Mouse (Mus musculus) gastrocnemius, adult 2 months (tissue): Measurements from ENCODE around the gene Mrps15. TPM values are rescaled to one million over a fixed set of nuclear protein-coding genes. Genes with fewer than 3 reads are reported as not detected.

Source experiments
- DNase-seq: peaks from one replicate; pipeline ENCODE4 v3.0.0; 2022
- H3K27ac ChIP-seq: fragments of 200-600 bp; 2 replicates; pipeline ENCODE4 v1.8.1; 2022; ENCODE audit warnings: mild to moderate bottlenecking
- H3K4me3 ChIP-seq: fragments of 200-600 bp; 2 replicates; pipeline ENCODE4 v1.8.1; 2022; ENCODE audit warnings: mild to moderate bottlenecking, moderate library complexity
- CTCF ChIP-seq: fragments of 200-600 bp; IDR thresholded peaks from 2 replicates; pipeline ENCODE4 v1.8.1; 2022; ENCODE audit warnings: antibody characterized with exemption, mild to moderate bottlenecking, moderate library complexity
- intact Hi-C: fragments of 180-260 bp; cut with DNase I; formaldehyde crosslinking; loops from one replicate; pipeline ENCODE4 v1.15.1; 2025
- total RNA-seq, 2 experiments: library from RNA; stranded (reverse); gene quantifications; 2 replicates each; pipeline ENCODE4 v1.2.3; 2021

The Mrps15 gene
- total RNA-seq, 2 experiments from 2014 or later: 72.3 to 86.8 TPM

DNA sequence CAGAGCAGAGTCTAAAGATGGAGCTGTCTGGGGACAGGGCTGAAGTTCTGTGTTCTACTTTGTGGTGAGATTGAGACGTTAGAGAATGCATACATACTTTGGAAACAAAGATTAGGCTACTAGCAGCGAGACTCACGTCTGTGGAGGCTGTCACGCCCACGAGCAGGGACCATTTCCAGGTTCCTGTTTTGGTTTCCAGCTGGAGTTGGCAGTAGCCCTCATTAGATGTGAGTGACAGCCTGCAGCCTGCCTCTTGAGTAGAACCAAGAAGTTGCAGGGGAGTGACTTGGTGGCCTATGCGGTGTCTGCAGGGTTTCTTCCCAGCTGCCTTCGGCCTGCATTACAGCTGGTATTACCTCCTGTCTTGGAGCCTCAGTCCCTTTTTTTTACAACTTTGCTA lies 4.9 kb downstream of the Mrps15 start:
- no peak for TF ChIP-seq CTCF
- intact Hi-C loops: no loop called here
- H3K4me3 ChIP-seq: no peak overlapping the region
- no peak overlapping the region for H3K27ac ChIP-seq
- DNase-seq: peak; percentile 36

DNA sequence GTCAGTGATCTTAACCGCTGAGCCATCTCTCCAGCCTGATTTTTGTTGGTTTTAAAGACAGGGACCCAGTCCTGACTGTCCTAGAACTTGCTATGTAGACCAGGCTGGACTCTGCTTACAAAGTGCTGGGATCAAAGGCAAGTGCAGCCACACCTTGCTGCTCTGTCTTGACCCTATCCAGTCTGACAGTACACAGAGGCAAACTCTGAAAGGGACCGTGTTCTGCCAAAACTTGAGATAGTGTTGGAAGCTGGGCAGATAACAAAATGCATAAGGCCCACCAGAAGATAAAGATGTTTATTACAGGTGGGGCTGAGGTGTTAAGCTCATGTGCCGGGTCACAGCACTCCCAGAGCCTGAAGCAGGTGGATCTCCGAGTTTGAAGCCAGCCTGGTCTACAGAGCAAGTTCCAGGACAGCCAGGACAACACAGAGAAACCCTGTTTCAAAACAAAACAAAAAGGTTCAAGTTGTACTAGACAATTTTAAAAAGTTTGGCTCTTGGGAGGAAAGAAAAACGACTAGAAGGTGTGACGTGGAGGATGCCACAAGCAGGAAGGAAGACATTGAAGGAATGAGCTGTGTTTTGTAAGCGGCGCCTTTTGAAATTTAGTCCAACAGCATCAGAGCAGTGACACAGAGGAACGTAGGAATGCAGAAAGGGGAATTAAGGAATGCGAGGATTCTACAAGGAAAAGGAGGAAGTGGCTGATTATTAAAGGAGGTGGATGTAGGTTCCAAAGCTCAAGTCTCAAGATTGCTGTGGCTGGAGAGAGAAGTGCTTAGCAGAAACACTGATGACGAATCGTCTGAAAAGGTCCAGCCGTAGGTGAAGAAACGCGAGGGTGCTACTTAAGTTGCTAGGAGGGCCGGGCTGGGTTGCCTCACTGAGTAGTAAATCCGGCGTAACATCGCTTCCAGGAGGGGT lies 10.7 kb downstream of the Mrps15 start:
- intact Hi-C loops: no loop called here
- no peak for DNase-seq
- Histone ChIP-seq H3K4me3 (peak overlapping the region; percentile 73), H3K27ac (peak overlapping the region; percentile 54; the same call in 1 of the 2 replicates)
- no peak for TF ChIP-seq CTCF

DNA sequence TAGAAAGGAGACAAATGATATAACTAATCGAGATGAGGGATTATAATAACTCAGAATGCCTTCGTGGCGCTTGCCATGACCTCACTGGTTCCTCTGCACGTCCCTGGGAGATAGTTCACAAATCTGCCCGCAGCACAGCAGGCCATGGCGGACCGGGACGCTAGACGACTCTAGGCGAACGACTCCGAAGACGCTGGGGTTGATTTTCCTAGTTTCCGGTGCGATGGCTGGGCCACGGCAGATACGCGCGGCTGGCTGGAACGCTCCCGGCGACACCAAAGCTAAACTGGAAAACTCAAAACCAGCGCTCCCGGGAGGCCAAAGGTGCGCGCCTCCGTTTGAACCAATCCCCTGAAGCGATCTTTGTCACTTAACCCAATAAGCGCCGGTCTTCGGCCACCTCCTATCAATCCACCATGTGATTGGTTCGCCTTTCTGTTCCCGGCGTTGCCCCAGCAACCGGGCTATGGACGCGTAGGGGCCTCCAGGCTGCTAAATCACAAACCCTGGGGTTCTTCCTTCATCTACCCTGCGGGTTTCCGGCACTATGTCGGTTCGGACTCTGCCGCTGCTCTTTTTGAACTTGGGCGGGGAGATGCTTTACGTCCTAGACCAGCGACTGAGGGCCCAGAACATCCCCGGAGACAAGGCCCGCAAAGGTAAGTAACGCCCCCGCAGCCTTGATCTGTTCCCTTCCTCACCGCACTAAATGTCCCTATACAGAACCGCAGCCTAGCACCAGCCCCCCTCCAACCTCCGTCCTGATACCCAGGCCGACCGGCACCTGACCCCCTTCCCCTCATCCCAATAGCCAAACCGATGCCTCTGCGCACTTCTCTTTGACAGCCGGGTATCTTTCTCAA lies 11.6 kb downstream of the Mrps15 start, which contains the start of gene Oscp1:
Oscp1 (plus strand) TSS at position 432 of the 863 bp plus-strand sequence.
- TF ChIP-seq CTCF: no peak
- H3K4me3 ChIP-seq: peak within 1 kb of the TSS; percentile 73
- H3K27ac ChIP-seq: peak within 1 kb of the TSS; percentile 54
- peak; percentile 91 for DNase-seq
- intact Hi-C loops: no loop called here

DNA sequence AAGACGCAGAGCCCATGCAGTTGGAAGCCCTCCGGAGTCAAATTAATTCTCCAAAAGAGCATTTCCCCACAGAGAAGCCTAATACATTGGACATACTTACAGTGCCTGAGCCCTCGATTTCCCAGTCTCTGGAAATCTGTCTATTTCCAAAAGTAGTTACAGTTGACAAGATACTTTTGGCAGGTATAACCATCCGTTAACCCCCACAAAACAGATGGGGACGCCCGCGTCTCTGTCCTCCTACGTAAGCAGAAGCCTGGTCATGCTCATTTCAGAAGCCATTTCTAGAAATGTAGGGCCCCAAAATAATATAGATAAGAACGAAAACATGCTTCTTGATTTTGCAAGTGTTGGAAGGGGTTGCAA lies 12.3 kb downstream of the Mrps15 start:
- Histone ChIP-seq H3K27ac (peak overlapping the region; percentile 54; the same call in 1 of the 2 replicates), H3K4me3 (peak overlapping the region; percentile 73)
- DNase-seq: no peak
- no peak for TF ChIP-seq CTCF
- intact Hi-C loops: no loop called here

DNA sequence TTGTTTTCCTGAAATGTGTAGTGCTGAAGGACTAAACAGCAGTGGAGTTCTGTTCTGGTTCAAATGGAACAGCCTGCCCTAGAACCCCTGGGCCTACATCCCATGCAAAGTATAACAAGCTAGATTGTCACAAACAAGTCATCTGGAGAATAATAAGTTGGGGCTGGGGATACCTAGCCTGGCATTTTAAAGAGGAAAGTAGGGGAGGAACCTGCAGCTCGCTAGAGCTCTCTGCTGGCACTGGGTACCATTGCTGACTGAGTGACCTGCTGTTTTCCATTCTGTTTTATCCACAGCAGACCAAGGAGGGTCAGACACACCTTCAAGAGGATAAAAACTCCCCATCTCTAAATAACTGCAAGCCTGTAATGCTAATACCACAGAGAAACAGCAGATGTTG lies 16.1 kb downstream of the Mrps15 start:
- DNase-seq: no peak
- intact Hi-C loops: no loop called here
- Histone ChIP-seq H3K27ac (no peak overlapping the region), H3K4me3 (no peak overlapping the region)
- peak; percentile 51 for TF ChIP-seq CTCF

DNA sequence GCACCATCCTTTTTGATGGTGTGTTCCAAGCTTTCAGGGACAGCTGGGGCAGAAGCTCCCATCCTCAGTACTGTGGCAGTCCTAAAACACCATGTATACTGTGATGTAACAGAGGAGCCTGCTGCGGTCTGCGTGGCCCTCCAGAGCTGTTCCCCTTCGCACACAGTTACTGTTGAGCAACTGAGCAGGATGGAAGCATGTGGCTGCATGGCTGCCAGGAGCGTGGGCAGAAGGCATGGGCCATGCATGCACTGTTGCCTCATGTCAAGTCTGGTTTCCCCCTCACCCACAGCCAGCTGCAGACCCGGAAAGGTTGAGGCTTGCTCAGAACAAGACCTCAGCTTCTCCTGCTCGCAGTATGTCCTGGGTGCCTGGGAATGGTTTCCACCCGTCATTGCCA lies 18.5 kb downstream of the Mrps15 start:
- no peak overlapping the region for H3K4me3 ChIP-seq
- intact Hi-C loops: no loop called here
- DNase-seq: no peak
- no peak for TF ChIP-seq CTCF
- no peak overlapping the region for H3K27ac ChIP-seq

DNA sequence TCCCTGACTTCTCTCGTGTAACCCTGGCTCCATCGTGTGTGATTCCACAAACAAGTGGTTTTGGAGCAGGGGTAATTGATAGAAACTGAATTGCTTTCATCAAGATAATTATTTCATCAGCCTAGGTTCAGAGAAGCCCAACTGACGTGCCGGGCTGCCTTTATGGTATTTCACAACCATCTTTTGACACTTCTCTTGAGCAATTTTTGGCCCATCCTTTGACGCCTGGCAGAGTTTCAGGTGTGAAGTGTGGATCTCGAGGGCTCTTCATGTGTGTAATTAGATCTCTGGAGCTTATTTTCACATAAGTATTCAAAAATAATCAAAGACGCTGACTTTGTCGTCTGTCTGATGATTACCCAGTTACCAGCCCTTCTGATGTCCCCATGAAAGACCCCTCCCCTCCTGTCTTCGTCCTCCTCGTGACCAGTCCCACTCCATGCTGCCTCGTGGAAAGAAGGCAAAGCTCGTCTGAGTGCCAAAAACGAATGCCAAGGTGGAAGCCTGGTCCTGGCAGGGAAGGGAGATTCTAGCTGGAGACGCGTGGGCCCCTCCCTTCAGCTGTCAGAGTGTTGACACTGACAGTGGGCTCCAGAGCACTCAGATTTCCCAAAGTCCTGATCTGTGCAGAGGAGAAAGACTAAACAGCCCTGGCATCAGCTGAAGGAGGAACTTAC lies 20.8 kb downstream of the Mrps15 start:
- intact Hi-C loops: no loop called here
- TF ChIP-seq CTCF: no peak
- DNase-seq: peak; percentile 67
- Histone ChIP-seq H3K4me3 (no peak overlapping the region), H3K27ac (peak overlapping the region; percentile 66)

DNA sequence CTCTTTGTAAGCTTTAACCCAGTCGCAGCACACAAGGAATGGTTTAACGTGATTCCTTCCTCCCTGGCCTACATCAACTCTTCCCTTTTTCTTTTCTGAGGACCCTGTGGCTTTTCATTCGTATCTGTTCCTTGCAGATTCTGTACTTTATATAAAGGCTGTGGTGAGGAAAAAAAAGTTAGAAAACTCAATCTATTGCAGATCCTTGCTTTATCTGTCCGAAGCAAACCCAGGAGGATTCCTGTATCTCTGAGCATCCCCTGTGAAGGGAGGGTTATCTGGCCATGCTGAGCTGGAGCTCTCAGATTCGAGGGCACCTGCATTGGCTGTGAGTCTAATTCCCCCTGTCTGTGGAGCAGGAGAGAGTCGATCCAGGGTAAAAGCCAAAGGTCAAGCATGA lies 22.1 kb downstream of the Mrps15 start:
- intact Hi-C loops: no loop called here
- no peak overlapping the region for H3K4me3 ChIP-seq
- no peak for DNase-seq
- no peak overlapping the region for H3K27ac ChIP-seq
- no peak for TF ChIP-seq CTCF

DNA sequence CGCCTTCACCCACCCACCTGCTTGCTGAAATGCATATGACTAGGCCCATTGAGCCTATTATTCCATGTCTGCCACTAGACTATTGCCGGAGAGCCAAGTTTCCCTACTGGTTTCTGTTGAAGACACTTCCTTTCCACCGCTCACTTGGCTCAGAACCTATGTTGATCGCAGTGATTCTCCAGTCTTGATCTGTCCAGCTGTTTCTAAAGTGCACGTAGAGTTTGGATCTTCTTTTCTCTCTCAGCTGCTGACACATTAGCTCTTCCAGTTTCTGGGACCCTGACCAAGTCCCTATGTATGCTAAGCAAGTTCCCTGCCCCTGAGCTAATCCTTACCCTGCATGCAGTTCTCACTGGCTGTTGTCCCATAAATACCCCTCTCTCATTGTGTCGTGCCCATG lies 31.1 kb downstream of the Mrps15 start:
- intact Hi-C loops: no loop called here
- TF ChIP-seq CTCF: no peak
- Histone ChIP-seq H3K27ac (no peak overlapping the region), H3K4me3 (no peak overlapping the region)
- DNase-seq: peak; percentile 16

DNA sequence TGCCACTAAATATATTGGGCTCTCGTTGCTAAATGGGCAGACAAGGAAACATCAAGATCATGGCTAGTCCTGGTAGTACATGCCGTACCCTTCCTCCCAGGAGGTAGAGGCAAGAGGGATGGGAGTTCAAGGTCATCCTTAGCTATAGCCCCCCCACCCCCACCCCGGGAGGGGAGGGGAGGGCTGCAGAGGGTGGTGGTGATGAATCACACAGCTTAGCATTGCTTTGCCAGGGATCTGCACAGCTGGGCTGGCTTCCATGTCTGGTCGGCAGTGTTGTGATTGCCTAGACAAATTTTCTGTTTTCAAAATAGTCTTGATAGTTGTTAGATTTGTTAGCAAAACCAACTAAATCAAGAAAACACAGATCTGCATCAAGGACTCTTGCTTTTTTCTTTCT lies 32.5 kb downstream of the Mrps15 start:
- TF ChIP-seq CTCF: no peak
- DNase-seq: peak; percentile 57
- H3K4me3 ChIP-seq: no peak overlapping the region
- intact Hi-C loops: no loop called here
- no peak overlapping the region for H3K27ac ChIP-seq

DNA sequence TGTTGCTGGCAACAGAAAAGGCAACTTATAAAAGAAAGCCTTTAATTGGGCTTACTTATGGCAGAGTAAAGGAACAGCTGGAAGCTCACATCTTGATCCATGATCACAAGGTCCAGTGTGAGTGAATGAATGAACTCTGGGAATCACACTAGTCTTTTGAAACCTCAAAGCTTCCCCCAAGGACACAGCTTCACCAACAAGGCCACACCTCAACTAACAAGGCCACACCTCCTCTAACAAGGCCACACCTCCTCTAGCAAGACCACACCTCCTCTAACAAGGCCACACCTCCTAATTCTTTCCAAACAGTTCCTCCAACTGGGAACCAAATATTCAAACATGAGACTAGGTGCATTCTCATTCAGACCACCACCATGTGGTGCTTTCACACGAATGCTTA lies 34.9 kb downstream of the Mrps15 start:
- DNase-seq: peak; percentile 1
- no peak overlapping the region for H3K4me3 ChIP-seq
- intact Hi-C loops: no loop called here
- H3K27ac ChIP-seq: no peak overlapping the region
- no peak for TF ChIP-seq CTCF

DNA sequence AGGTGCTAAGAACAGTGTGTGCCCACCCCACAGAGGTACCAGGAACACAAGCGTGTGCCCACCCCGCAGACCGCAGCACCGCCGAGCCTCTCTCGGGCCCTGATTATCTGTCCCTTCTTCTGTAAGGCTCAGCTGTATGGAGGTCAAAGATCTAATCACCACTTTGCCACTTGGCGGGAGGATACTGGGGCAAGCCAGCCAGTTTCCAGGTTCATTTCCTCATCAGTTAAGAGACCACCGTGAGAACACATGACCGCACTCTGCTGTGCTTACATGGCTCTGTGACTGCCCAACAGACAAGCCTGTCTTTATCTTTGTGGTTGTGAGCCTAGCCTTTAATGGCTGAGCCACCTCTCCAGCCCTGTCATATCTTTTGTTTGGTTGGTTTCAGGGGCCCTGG lies 36.3 kb downstream of the Mrps15 start:
- intact Hi-C loops: no loop called here
- Histone ChIP-seq H3K27ac (no peak overlapping the region), H3K4me3 (no peak overlapping the region)
- DNase-seq: peak; percentile 16
- no peak for TF ChIP-seq CTCF
